Mouse (Mus musculus): ENCODE measurements around the gene Ndufaf7. TPM values are rescaled to one million over a fixed set of nuclear protein-coding genes. Genes with fewer than 3 reads are reported as not detected.
A peak's percentile ranks its signal among the peaks of the same experiment; 100 is the strongest.

Gene Ndufaf7
- polyA plus RNA-seq, 1 experiment from 2014 or later: 53.9 TPM

- no peak overlapping the region for H3K4me2 ChIP-seq
- H3K9ac ChIP-seq (ENCODE audit: low read length): no peak overlapping the region
- WGBS: 47% methylated on average over 11 of the region's 11 CpGs
- H3K27ac ChIP-seq (ENCODE audit: low read depth, low read length): no peak overlapping the region
- no peaks in the 10 kb centered on the region for H3K9me3 ChIP-seq (ENCODE audit: control insufficient read depth, low read length)
- peaks cover 5% of the 10 kb centered on the region; the same call in 1 of the 2 replicates for H3K36me3 ChIP-seq (ENCODE audit: control insufficient read depth, insufficient read depth, low read length)
- no peak for DNase-seq (ENCODE audit: low spot score, missing footprints)
- ATAC-seq (ENCODE audit: low FRiP score): no peak
- H3K27me3 ChIP-seq (ENCODE audit: control insufficient read depth, insufficient read depth, low read length): no peaks in the 10 kb centered on the region
- no peak overlapping the region for H3K4me3 ChIP-seq (ENCODE audit: low read depth, low read length)
- H3K4me1 ChIP-seq (ENCODE audit: control insufficient read depth, insufficient read depth, low read length): peaks cover 2% of the 10 kb centered on the region
Observed at GRCm38 (mm10) chr17:78942579-78942978, 5.6 kb downstream of the Ndufaf7 start.

- DNase-seq (ENCODE audit: low spot score, missing footprints): no peak
- Histone ChIP-seq H3K27me3 (ENCODE audit: control insufficient read depth, insufficient read depth, low read length) (no peaks in the 10 kb centered on the region), H3K36me3 (ENCODE audit: control insufficient read depth, insufficient read depth, low read length) (peaks cover 11% of the 10 kb centered on the region), H3K27ac (ENCODE audit: low read depth, low read length) (no peak overlapping the region), H3K4me2 (no peak overlapping the region), H3K4me3 (ENCODE audit: low read depth, low read length) (no peak overlapping the region), H3K9ac (ENCODE audit: low read length) (no peak overlapping the region), H3K4me1 (ENCODE audit: control insufficient read depth, insufficient read depth, low read length) (no peaks in the 10 kb centered on the region), H3K9me3 (ENCODE audit: control insufficient read depth, low read length) (no peaks in the 10 kb centered on the region)
- ATAC-seq (ENCODE audit: low FRiP score): no peak
- WGBS: 95% methylated on average over 5 of the region's 5 CpGs
Observed at GRCm38 (mm10) chr17:78951225-78951624, 14.3 kb downstream of the Ndufaf7 start.

GRCm38 (mm10) chr17:78952070-78952469 is 15.1 kb downstream of the Ndufaf7 start:
- Histone ChIP-seq H3K9ac (ENCODE audit: low read length) (no peak overlapping the region), H3K4me3 (ENCODE audit: low read depth, low read length) (no peak overlapping the region), H3K4me2 (no peak overlapping the region), H3K36me3 (ENCODE audit: control insufficient read depth, insufficient read depth, low read length) (peaks cover 9% of the 10 kb centered on the region), H3K27me3 (ENCODE audit: control insufficient read depth, insufficient read depth, low read length) (no peaks in the 10 kb centered on the region), H3K27ac (ENCODE audit: low read depth, low read length) (no peak overlapping the region), H3K4me1 (ENCODE audit: control insufficient read depth, insufficient read depth, low read length) (no peaks in the 10 kb centered on the region), H3K9me3 (ENCODE audit: control insufficient read depth, low read length) (no peaks in the 10 kb centered on the region)
- ATAC-seq (ENCODE audit: low FRiP score) (no peak), DNase-seq (ENCODE audit: low spot score, missing footprints) (no peak)
- WGBS: 94% methylated on average over 5 of the region's 5 CpGs

- Histone ChIP-seq H3K4me2 (no peak overlapping the region), H3K4me1 (ENCODE audit: control insufficient read depth, insufficient read depth, low read length) (no peaks in the 10 kb centered on the region), H3K27ac (ENCODE audit: low read depth, low read length) (no peak overlapping the region), H3K27me3 (ENCODE audit: control insufficient read depth, insufficient read depth, low read length) (no peaks in the 10 kb centered on the region), H3K9ac (ENCODE audit: low read length) (no peak overlapping the region), H3K4me3 (ENCODE audit: low read depth, low read length) (no peak overlapping the region), H3K36me3 (ENCODE audit: control insufficient read depth, insufficient read depth, low read length) (peaks cover 9% of the 10 kb centered on the region), H3K9me3 (ENCODE audit: control insufficient read depth, low read length) (no peaks in the 10 kb centered on the region)
- DNase-seq (ENCODE audit: low spot score, missing footprints): no peak
- WGBS: 93% methylated on average over 8 of the region's 8 CpGs
- ATAC-seq (ENCODE audit: low FRiP score): no peak
Observed at GRCm38 (mm10) chr17:78953240-78953639, 16.3 kb downstream of the Ndufaf7 start.

GRCm38 (mm10) chr17:78959473-78959872 is 22.5 kb downstream of the Ndufaf7 start:
- H3K4me3 ChIP-seq (ENCODE audit: low read depth, low read length): no peak overlapping the region
- 85% methylated on average over 6 of the region's 6 CpGs for WGBS
- H3K27me3 ChIP-seq (ENCODE audit: control insufficient read depth, insufficient read depth, low read length): no peaks in the 10 kb centered on the region
- ATAC-seq (ENCODE audit: low FRiP score): no peak
- H3K4me2 ChIP-seq: no peak overlapping the region
- no peak for DNase-seq (ENCODE audit: low spot score, missing footprints)
- H3K4me1 ChIP-seq (ENCODE audit: control insufficient read depth, insufficient read depth, low read length): no peaks in the 10 kb centered on the region
- H3K27ac ChIP-seq (ENCODE audit: low read depth, low read length): no peak overlapping the region
- no peak overlapping the region for H3K9ac ChIP-seq (ENCODE audit: low read length)
- peaks cover 13% of the 10 kb centered on the region for H3K36me3 ChIP-seq (ENCODE audit: control insufficient read depth, insufficient read depth, low read length)
- no peaks in the 10 kb centered on the region for H3K9me3 ChIP-seq (ENCODE audit: control insufficient read depth, low read length)

GRCm38 (mm10) chr17:78964387-78964786 is 27.5 kb downstream of the Ndufaf7 start:
- Histone ChIP-seq H3K9me3 (ENCODE audit: control insufficient read depth, low read length) (no peaks in the 10 kb centered on the region), H3K4me2 (no peak overlapping the region), H3K27me3 (ENCODE audit: control insufficient read depth, insufficient read depth, low read length) (no peaks in the 10 kb centered on the region), H3K4me1 (ENCODE audit: control insufficient read depth, insufficient read depth, low read length) (no peaks in the 10 kb centered on the region), H3K27ac (ENCODE audit: low read depth, low read length) (no peak overlapping the region), H3K9ac (ENCODE audit: low read length) (no peak overlapping the region), H3K36me3 (ENCODE audit: control insufficient read depth, insufficient read depth, low read length) (peaks cover 7% of the 10 kb centered on the region; the same call in 1 of the 2 replicates), H3K4me3 (ENCODE audit: low read depth, low read length) (no peak overlapping the region)
- 91% methylated on average over 1 of the region's 1 CpGs for WGBS
- no peak for ATAC-seq (ENCODE audit: low FRiP score)
- no peak for DNase-seq (ENCODE audit: low spot score, missing footprints)

- Histone ChIP-seq H3K9ac (ENCODE audit: low read length) (no peak overlapping the region), H3K4me1 (ENCODE audit: control insufficient read depth, insufficient read depth, low read length) (no peaks in the 10 kb centered on the region), H3K9me3 (ENCODE audit: control insufficient read depth, low read length) (no peaks in the 10 kb centered on the region), H3K4me3 (ENCODE audit: low read depth, low read length) (no peak overlapping the region), H3K36me3 (ENCODE audit: control insufficient read depth, insufficient read depth, low read length) (peaks cover 5% of the 10 kb centered on the region; the same call in 1 of the 2 replicates), H3K4me2 (no peak overlapping the region), H3K27me3 (ENCODE audit: control insufficient read depth, insufficient read depth, low read length) (no peaks in the 10 kb centered on the region), H3K27ac (ENCODE audit: low read depth, low read length) (no peak overlapping the region)
- DNase-seq (ENCODE audit: low spot score, missing footprints) (no peak), ATAC-seq (ENCODE audit: low FRiP score) (no peak)
- 92% methylated on average over 11 of the region's 11 CpGs for WGBS
Observed at GRCm38 (mm10) chr17:78966092-78966883, 29.4 kb downstream of the Ndufaf7 start.

GRCm38 (mm10) chr17:78968500-78968899 is 31.6 kb downstream of the Ndufaf7 start:
- 86% methylated on average over 3 of the region's 3 CpGs for WGBS
- no peak overlapping the region for H3K4me3 ChIP-seq (ENCODE audit: low read depth, low read length)

GRCm38 (mm10) chr17:78983166-78983565 is 46.2 kb downstream of the Ndufaf7 start:
- no peak for ATAC-seq (ENCODE audit: low FRiP score)
- no peak overlapping the region for H3K27ac ChIP-seq (ENCODE audit: low read depth, low read length)
- no peaks in the 10 kb centered on the region for H3K4me1 ChIP-seq (ENCODE audit: control insufficient read depth, insufficient read depth, low read length)
- no peak overlapping the region for H3K9ac ChIP-seq (ENCODE audit: low read length)
- H3K4me3 ChIP-seq (ENCODE audit: low read depth, low read length): no peak overlapping the region
- WGBS: 96% methylated on average over 8 of the region's 8 CpGs
- no peak overlapping the region for H3K4me2 ChIP-seq
- no peak for DNase-seq (ENCODE audit: low spot score, missing footprints)
- H3K27me3 ChIP-seq (ENCODE audit: control insufficient read depth, insufficient read depth, low read length): no peaks in the 10 kb centered on the region
- H3K9me3 ChIP-seq (ENCODE audit: control insufficient read depth, low read length): no peaks in the 10 kb centered on the region
- H3K36me3 ChIP-seq (ENCODE audit: control insufficient read depth, insufficient read depth, low read length): peaks cover 2% of the 10 kb centered on the region; the same call in 1 of the 2 replicates

More at GRCm38 (mm10) chr17:78968500-78968899, 31.6 kb downstream of the Ndufaf7 start:
- Histone ChIP-seq H3K27me3 (ENCODE audit: control insufficient read depth, insufficient read depth, low read length) (no peaks in the 10 kb centered on the region), H3K4me2 (no peak overlapping the region), H3K9ac (ENCODE audit: low read length) (no peak overlapping the region), H3K4me1 (ENCODE audit: control insufficient read depth, insufficient read depth, low read length) (no peaks in the 10 kb centered on the region), H3K27ac (ENCODE audit: low read depth, low read length) (no peak overlapping the region), H3K9me3 (ENCODE audit: control insufficient read depth, low read length) (no peaks in the 10 kb centered on the region), H3K36me3 (ENCODE audit: control insufficient read depth, insufficient read depth, low read length) (peaks cover 2% of the 10 kb centered on the region; the same call in 1 of the 2 replicates)
- ATAC-seq (ENCODE audit: low FRiP score): no peak
- peak; percentile 84 for DNase-seq (ENCODE audit: low spot score, missing footprints)

All from midbrain, embryonic 11.5 days (tissue).